Mouse (Mus musculus) midbrain, embryonic 14.5 days (tissue): ENCODE data around the gene Mxd4. TPM values are rescaled to one million over a fixed set of nuclear protein-coding genes. Genes with fewer than 3 reads are reported as not detected.

Experiments used
- ATAC-seq: fragments of 200-750 bp; cut with Nextera tagmentation; 2 replicates; pipeline ENCODE4 v1.8.0; 2017; ENCODE audit warnings: moderate number of reproducible peaks, moderate library complexity; ENCODE audit not compliant: low FRiP score, low TSS enrichment
- DNase-seq: peaks from one replicate; pipeline ENCODE4 v3.0.0-alpha.2; 2015
- H3K27ac ChIP-seq: fragments of 300-500 bp; sonication (generic); replicated peaks from 2 replicates; pipeline ENCODE4 v1.5.1; 2014; ENCODE audit warnings: mild to moderate bottlenecking, low read depth, low read length, moderate library complexity
- H3K27me3 ChIP-seq: fragments of 300-500 bp; sonication (generic); 2 replicates; pipeline ENCODE4 v1.6.1; 2014; ENCODE audit warnings: low read length, control low read depth, mixed read lengths; ENCODE audit not compliant: control insufficient read depth, insufficient read depth
- H3K36me3 ChIP-seq: fragments of 300-500 bp; sonication (generic); 2 replicates; pipeline ENCODE4 v1.6.1; 2014; ENCODE audit warnings: low read length, control low read depth; ENCODE audit not compliant: control insufficient read depth, insufficient read depth
- H3K4me1 ChIP-seq: fragments of 300-500 bp; sonication (generic); 2 replicates; pipeline ENCODE4 v1.6.1; 2014; ENCODE audit warnings: mild to moderate bottlenecking, antibody characterized with exemption, low read length, control low read depth; ENCODE audit not compliant: control insufficient read depth, insufficient read depth
- H3K4me2 ChIP-seq: fragments of 300-500 bp; sonication (generic); 2 replicates; pipeline ENCODE4 v1.6.1; 2014; ENCODE audit warnings: mild to moderate bottlenecking, low read length, moderate library complexity
- H3K4me3 ChIP-seq: fragments of 300-500 bp; sonication (generic); replicated peaks from 2 replicates; pipeline ENCODE4 v1.5.1; 2014; ENCODE audit warnings: low read depth, low read length
- H3K9ac ChIP-seq: fragments of 300-500 bp; sonication (generic); replicated peaks from 2 replicates; pipeline ENCODE4 v1.6.1; 2014; ENCODE audit warnings: mild to moderate bottlenecking, low read length, moderate library complexity
- H3K9me3 ChIP-seq: fragments of 300-500 bp; sonication (generic); 2 replicates; pipeline ENCODE4 v1.6.1; 2016; ENCODE audit warnings: low read length, control low read depth, mixed read lengths; ENCODE audit not compliant: control insufficient read depth
- WGBS: fragments of 180-500 bp; shearing (Covaris S2); extraction: QIAGEN DNeasy Blood & Tissue Kit; methylation state at CpG from one replicate; pipeline ENCODE4 v1.1.7; 2014; 5-methylcytosine and 5-hydroxymethylcytosine counted together
- polyA plus RNA-seq: library from polyadenylated mRNA; unstranded; fragments of >200 nt; fragmentation: Nextera tagmentation; extraction: Ambion mirVana; gene quantifications from 2 replicates; pipeline ENCODE4 v1.2.1, GENCODE M21; 2014

Mxd4 gene
- polyA plus RNA-seq, 1 experiment from 2014 or later: 35.7 TPM

DNA sequence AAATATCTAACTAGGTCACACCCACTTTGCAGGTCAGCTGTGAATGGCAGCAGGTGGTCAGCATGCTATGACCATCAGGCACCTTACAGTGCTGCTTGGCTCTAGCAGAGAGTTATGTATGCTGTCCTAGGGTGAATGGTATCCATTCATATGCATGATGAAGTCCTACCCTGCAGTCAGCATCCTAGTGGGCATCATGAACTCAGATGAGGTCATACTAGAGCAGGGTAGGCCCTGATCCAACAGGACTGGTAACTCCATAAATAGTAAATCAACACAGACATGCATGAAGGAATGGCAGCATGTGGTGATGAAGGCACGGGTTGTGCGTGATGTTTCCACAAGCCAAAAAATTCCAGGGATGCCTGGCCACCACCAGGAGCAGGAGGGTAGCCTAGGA lies 18.3 kb upstream of the Mxd4 start:
- no peaks in the 10 kb centered on the region for H3K36me3 ChIP-seq
- ATAC-seq: no peak
- 93% methylated on average over 2 of the region's 2 CpGs for WGBS
- H3K9ac ChIP-seq: no peak overlapping the region
- no peak overlapping the region for H3K27ac ChIP-seq
- no peaks in the 10 kb centered on the region for H3K27me3 ChIP-seq
- no peak for DNase-seq
- no peak overlapping the region for H3K4me3 ChIP-seq
- H3K9me3 ChIP-seq: no peaks in the 10 kb centered on the region
- no peak overlapping the region for H3K4me2 ChIP-seq
- H3K4me1 ChIP-seq: no peaks in the 10 kb centered on the region

GRCm38 (mm10) chr5:34204911-34205310 lies 17.4 kb upstream of the Mxd4 start:
- Histone ChIP-seq H3K4me3 (no peak overlapping the region), H3K36me3 (no peaks in the 10 kb centered on the region), H3K27me3 (no peaks in the 10 kb centered on the region), H3K27ac (no peak overlapping the region), H3K9ac (no peak overlapping the region), H3K9me3 (no peaks in the 10 kb centered on the region), H3K4me2 (no peak overlapping the region), H3K4me1 (no peaks in the 10 kb centered on the region)
- ATAC-seq (no peak), DNase-seq (no peak)
- WGBS: 88% methylated on average over 2 of the region's 2 CpGs

DNA sequence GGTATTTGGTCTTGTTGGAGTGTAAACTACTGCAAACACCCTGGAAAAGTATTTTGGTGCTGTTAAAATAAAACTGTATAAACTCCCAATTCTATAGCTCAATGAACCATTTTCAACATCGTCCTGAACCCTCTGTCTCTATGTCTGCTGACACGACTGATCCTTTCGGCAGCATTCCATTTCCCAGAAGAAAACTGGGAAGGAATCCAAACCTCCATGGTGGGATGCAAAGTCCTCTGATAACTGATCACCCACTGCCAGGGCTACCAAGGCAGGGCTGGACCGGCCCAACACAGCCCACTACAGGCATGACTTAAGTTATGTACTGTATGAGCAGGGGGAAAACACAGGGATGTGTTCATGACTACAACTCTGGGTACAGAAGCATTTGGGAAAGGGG lies 14.5 kb upstream of the Mxd4 start:
- no peaks in the 10 kb centered on the region for H3K27me3 ChIP-seq
- no peaks in the 10 kb centered on the region for H3K36me3 ChIP-seq
- no peak overlapping the region for H3K4me3 ChIP-seq
- no peak overlapping the region for H3K4me2 ChIP-seq
- H3K27ac ChIP-seq: no peak overlapping the region
- H3K9me3 ChIP-seq: no peaks in the 10 kb centered on the region
- DNase-seq (no peak), ATAC-seq (no peak)
- no peaks in the 10 kb centered on the region for H3K4me1 ChIP-seq
- H3K9ac ChIP-seq: no peak overlapping the region
- WGBS: 88% methylated on average over 4 of the region's 4 CpGs

DNA sequence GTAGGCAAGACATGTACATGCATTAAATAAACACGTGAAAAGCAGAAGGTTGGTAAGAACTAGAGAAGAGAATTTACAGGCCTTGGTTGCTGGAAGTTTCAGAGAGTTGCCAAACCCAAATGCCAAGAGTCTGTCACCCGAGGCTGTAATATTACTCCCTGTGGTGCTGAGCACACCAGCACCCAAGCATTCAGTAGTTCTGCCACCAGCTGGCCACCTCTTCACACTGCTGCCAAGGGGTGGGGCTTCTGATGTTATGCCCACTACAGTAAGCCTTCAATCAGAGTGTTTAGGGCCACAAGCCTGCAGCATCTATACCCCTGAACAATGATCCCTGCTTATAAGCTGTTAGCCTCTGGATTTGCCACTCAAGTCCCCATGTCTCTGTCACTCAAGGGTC lies 13.9 kb upstream of the Mxd4 start:
- 86% methylated on average over 2 of the region's 2 CpGs for WGBS
- no peak for ATAC-seq
- H3K9ac ChIP-seq: no peak overlapping the region
- H3K27ac ChIP-seq: no peak overlapping the region
- H3K4me2 ChIP-seq: no peak overlapping the region
- no peak overlapping the region for H3K4me3 ChIP-seq
- DNase-seq: no peak
- H3K36me3 ChIP-seq: no peaks in the 10 kb centered on the region
- H3K4me1 ChIP-seq: no peaks in the 10 kb centered on the region
- no peaks in the 10 kb centered on the region for H3K27me3 ChIP-seq
- H3K9me3 ChIP-seq: no peaks in the 10 kb centered on the region

- WGBS: 86% methylated on average over 6 of the region's 6 CpGs
- ATAC-seq: no peak
These were observed 11.1 kb upstream of the Mxd4 start for GRCm38 (mm10) chr5:34198615-34199014.

DNA sequence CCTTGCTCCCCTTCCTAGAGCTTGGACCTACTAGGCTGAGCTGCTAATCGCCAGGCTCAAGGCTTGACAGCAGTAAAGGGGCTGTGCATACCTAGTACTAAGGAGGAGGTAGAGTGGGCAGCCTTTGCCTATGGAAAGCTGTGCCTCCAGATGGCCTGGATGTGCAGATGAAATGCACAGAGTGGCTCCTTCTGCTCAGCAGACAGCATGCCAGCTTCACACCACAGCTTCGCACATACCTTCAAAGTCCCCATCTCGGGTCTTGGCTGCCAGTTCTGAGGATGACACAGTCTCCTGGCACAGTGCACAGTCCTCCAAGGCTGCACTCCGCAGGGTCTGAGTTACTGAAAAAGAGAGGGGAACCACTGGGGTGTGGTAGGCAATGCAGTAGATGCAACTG lies 9.7 kb upstream of the Mxd4 start:
- Histone ChIP-seq H3K4me1 (no peaks in the 10 kb centered on the region), H3K27ac (no peak overlapping the region), H3K4me2 (no peak overlapping the region), H3K36me3 (no peaks in the 10 kb centered on the region), H3K9me3 (no peaks in the 10 kb centered on the region), H3K4me3 (no peak overlapping the region), H3K9ac (no peak overlapping the region), H3K27me3 (no peaks in the 10 kb centered on the region)
- WGBS: 85% methylated on average over 4 of the region's 4 CpGs
- no peak for DNase-seq
- no peak for ATAC-seq

More at GRCm38 (mm10) chr5:34198615-34199014, 11.1 kb upstream of the Mxd4 start:
- no peaks in the 10 kb centered on the region for H3K9me3 ChIP-seq
- H3K27me3 ChIP-seq: no peaks in the 10 kb centered on the region
- no peak for DNase-seq
- no peak overlapping the region for H3K27ac ChIP-seq
- no peaks in the 10 kb centered on the region for H3K36me3 ChIP-seq
- no peak overlapping the region for H3K4me3 ChIP-seq
- H3K9ac ChIP-seq: no peak overlapping the region
- H3K4me2 ChIP-seq: no peak overlapping the region
- H3K4me1 ChIP-seq: no peaks in the 10 kb centered on the region

- no peak for ATAC-seq
- no peak overlapping the region for H3K27ac ChIP-seq
- no peaks in the 10 kb centered on the region for H3K27me3 ChIP-seq
- H3K9ac ChIP-seq: no peak overlapping the region
- H3K4me2 ChIP-seq: no peak overlapping the region
- H3K36me3 ChIP-seq: no peaks in the 10 kb centered on the region
- 83% methylated on average over 7 of the region's 7 CpGs for WGBS
- no peak overlapping the region for H3K4me3 ChIP-seq
- no peaks in the 10 kb centered on the region for H3K4me1 ChIP-seq
- no peak for DNase-seq
- no peaks in the 10 kb centered on the region for H3K9me3 ChIP-seq
These were observed 8.9 kb upstream of the Mxd4 start for GRCm38 (mm10) chr5:34196423-34196822.

DNA sequence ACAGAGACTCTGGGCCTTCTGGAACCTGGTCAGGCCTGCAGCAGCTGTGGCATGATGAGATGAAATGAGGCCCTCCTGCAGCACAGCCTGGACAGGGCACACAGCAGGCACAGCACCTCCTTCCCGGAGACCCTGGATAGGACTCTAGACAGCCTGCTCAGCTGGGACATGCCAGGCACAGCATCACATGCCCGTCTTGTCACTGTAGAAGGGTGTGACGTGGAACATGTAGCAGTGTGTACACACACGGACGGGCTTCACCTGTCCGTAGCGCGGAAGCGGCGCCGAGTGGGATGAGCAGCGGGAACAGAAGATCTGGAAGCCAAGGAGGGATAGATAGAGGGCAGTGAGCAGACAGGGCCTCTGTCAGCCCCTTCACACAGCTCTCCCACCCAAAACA lies 8.3 kb upstream of the Mxd4 start:
- ATAC-seq: no peak
- no peak overlapping the region for H3K27ac ChIP-seq
- H3K27me3 ChIP-seq: no peaks in the 10 kb centered on the region
- WGBS: 94% methylated on average over 12 of the region's 12 CpGs
- no peaks in the 10 kb centered on the region for H3K4me1 ChIP-seq
- H3K4me3 ChIP-seq: no peak overlapping the region
- H3K36me3 ChIP-seq: no peaks in the 10 kb centered on the region
- H3K4me2 ChIP-seq: no peak overlapping the region
- DNase-seq: no peak
- H3K9ac ChIP-seq: no peak overlapping the region
- no peaks in the 10 kb centered on the region for H3K9me3 ChIP-seq

DNA sequence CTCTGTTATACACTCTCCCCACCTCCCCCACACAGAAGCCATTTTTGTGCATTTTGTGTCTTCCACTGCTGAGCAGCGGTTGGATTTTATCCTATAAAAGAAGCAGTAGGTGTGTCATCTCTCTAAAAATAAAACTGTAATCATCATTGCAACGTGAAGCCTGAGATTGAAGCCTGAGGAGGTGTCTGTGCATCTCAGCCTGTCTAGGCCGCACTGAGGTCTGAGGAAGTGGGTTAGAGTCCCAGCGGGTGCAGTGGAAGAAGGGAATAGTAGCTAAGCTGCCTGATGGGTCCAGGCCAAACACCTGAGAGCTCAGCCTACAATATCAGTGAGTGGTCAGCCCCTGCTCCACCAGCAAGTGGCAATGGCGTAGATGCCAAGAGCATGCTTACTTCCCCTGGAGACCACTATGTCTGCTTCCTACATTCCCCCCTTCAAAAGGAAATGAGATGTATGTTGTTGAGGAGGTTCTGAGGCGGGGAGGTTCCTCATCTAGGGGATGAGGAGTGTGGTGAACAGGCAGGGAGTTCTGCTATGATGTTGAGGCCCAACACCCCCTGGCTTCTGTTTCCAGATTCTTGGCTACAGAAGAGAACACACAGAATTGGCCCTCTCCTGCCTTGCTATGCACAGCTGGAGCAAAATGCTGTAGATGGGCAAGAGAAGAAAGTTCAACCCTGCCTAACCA lies 7.6 kb upstream of the Mxd4 start:
- ATAC-seq: no peak
- H3K27me3 ChIP-seq: no peaks in the 10 kb centered on the region
- H3K27ac ChIP-seq: no peak overlapping the region
- H3K4me1 ChIP-seq: no peaks in the 10 kb centered on the region
- WGBS: 87% methylated on average over 6 of the region's 6 CpGs
- no peaks in the 10 kb centered on the region for H3K9me3 ChIP-seq
- no peak for DNase-seq
- no peak overlapping the region for H3K9ac ChIP-seq
- no peaks in the 10 kb centered on the region for H3K36me3 ChIP-seq
- H3K4me2 ChIP-seq: no peak overlapping the region
- no peak overlapping the region for H3K4me3 ChIP-seq
